Mouse (Mus musculus) liver, embryonic 12.5 days (tissue): ENCODE results near the gene Slc12a8. TPM values are rescaled to one million over a fixed set of nuclear protein-coding genes. Genes with fewer than 3 reads are reported as not detected.

ENCODE experiments used
- ATAC-seq: fragments of 200-750 bp; cut with Nextera tagmentation; 2 replicates; pipeline ENCODE4 v1.8.0; 2017; ENCODE audit warnings: moderate number of reproducible peaks, mild to moderate bottlenecking, moderate library complexity
- H3K27ac ChIP-seq: fragments of 300-500 bp; sonication (generic); 2 replicates; pipeline ENCODE4 v1.5.1; 2016; ENCODE audit warnings: mild to moderate bottlenecking
- H3K27me3 ChIP-seq: fragments of 300-500 bp; sonication (generic); replicated peaks from 2 replicates; pipeline ENCODE4 v1.6.1; 2016; ENCODE audit warnings: mild to moderate bottlenecking, moderate library complexity
- H3K36me3 ChIP-seq: fragments of 300-500 bp; sonication (generic); 2 replicates; pipeline ENCODE4 v1.6.1; 2016; ENCODE audit warnings: mild to moderate bottlenecking, moderate library complexity
- H3K4me1 ChIP-seq: fragments of 300-500 bp; sonication (generic); 2 replicates; pipeline ENCODE4 v1.6.1; 2016
- H3K4me2 ChIP-seq: fragments of 300-500 bp; sonication (generic); 2 replicates; pipeline ENCODE4 v1.6.1; 2016; ENCODE audit warnings: mild to moderate bottlenecking, moderate library complexity
- H3K4me3 ChIP-seq: fragments of 300-500 bp; sonication (generic); 2 replicates; pipeline ENCODE4 v1.5.1; 2016; ENCODE audit warnings: mild to moderate bottlenecking, moderate library complexity
- H3K9ac ChIP-seq: fragments of 300-500 bp; sonication (generic); 2 replicates; pipeline ENCODE4 v1.6.1; 2016; ENCODE audit warnings: mild to moderate bottlenecking, moderate library complexity
- H3K9me3 ChIP-seq: fragments of 300-500 bp; sonication (generic); replicated peaks from 2 replicates; pipeline ENCODE4 v1.6.1; 2016; ENCODE audit warnings: mild to moderate bottlenecking, moderate library complexity
- WGBS: fragments of 180-500 bp; shearing (Covaris S2); methylation state at CpG from one replicate; pipeline ENCODE4 v1.1.7; 2016; ENCODE audit not compliant: insufficient replicate concordance; 5-methylcytosine and 5-hydroxymethylcytosine counted together
- polyA plus RNA-seq: library from polyadenylated mRNA; unstranded; fragments of >200 nt; fragmentation: Nextera tagmentation; extraction: Ambion mirVana; gene quantifications from 2 replicates; pipeline ENCODE4 v1.2.1, GENCODE M21; 2016

Gene Slc12a8
- polyA plus RNA-seq, 1 experiment from 2014 or later: 0.08 TPM

- peaks cover 20% of the 10 kb centered on the region for H3K27me3 ChIP-seq
- no peak overlapping the region for H3K4me2 ChIP-seq
- H3K4me3 ChIP-seq: no peak overlapping the region
- no peak overlapping the region for H3K27ac ChIP-seq
- no peak overlapping the region for H3K9ac ChIP-seq
- WGBS: 79% methylated on average over 3 of the region's 3 CpGs
- H3K4me1 ChIP-seq: peaks cover 36% of the 10 kb centered on the region
- H3K9me3 ChIP-seq: no peaks in the 10 kb centered on the region
- ATAC-seq: no peak
- no peaks in the 10 kb centered on the region for H3K36me3 ChIP-seq
Measured at GRCm38 (mm10) chr16:33682651-33683050, 165.5 kb downstream of the Slc12a8 start.

GRCm38 (mm10) chr16:33683206-33684161 is 166.4 kb downstream of the Slc12a8 start:
- peak overlapping the region; percentile 80 for H3K4me3 ChIP-seq
- peaks cover 39% of the 10 kb centered on the region for H3K4me1 ChIP-seq
- 0 out of 2 replicates have a peak, but pooled peaks have one; percentile 22 for ATAC-seq
- H3K27me3 ChIP-seq: peaks cover 15% of the 10 kb centered on the region; the same call in 1 of the 2 replicates
- H3K36me3 ChIP-seq: 0 out of 2 replicates have a peak, but pooled peaks cover 2% of the 10 kb centered on the region
- 53% methylated on average over 13 of the region's 13 CpGs for WGBS
- peak overlapping the region; percentile 100 for H3K4me2 ChIP-seq
- H3K27ac ChIP-seq: peak overlapping the region; percentile 75; the same call in 1 of the 2 replicates
- H3K9ac ChIP-seq: peak overlapping the region; percentile 90
- H3K9me3 ChIP-seq: no peaks in the 10 kb centered on the region

GRCm38 (mm10) chr16:33684162-33684702 is 167.1 kb downstream of the Slc12a8 start, which contains the start of gene Heg1:
Heg1 (plus strand) TSS chr16:33684370.
- H3K4me1 ChIP-seq: peaks cover 39% of the 10 kb centered on the region
- H3K9ac ChIP-seq: peak within 1 kb of the TSS; percentile 90
- WGBS: under 1% methylated on average over 56 of the region's 57 CpGs
- H3K4me3 ChIP-seq: peak within 1 kb of the TSS; percentile 80
- ATAC-seq: peak; percentile 84
- H3K36me3 ChIP-seq: 0 out of 2 replicates have a peak, but pooled peaks cover 4% of the 10 kb centered on the region
- H3K4me2 ChIP-seq: peak within 1 kb of the TSS; percentile 100
- H3K27ac ChIP-seq: peak within 1 kb of the TSS; percentile 75
- H3K27me3 ChIP-seq: peaks cover 12% of the 10 kb centered on the region; the same call in 1 of the 2 replicates
- no peaks in the 10 kb centered on the region for H3K9me3 ChIP-seq

- Histone ChIP-seq H3K4me3 (peak overlapping the region; percentile 80), H3K27me3 (peaks cover 4% of the 10 kb centered on the region; the same call in 1 of the 2 replicates), H3K9ac (peak overlapping the region; percentile 90), H3K36me3 (0 out of 2 replicates have a peak, but pooled peaks cover 6% of the 10 kb centered on the region), H3K27ac (peak overlapping the region; percentile 75), H3K4me2 (peak overlapping the region; percentile 100), H3K9me3 (no peaks in the 10 kb centered on the region), H3K4me1 (peaks cover 44% of the 10 kb centered on the region)
- ATAC-seq: peak; percentile 46; the same call in 1 of the 2 replicates
- 3% methylated on average over 30 of the region's 46 CpGs for WGBS
Measured at GRCm38 (mm10) chr16:33684703-33685701, 167.9 kb downstream of the Slc12a8 start.

GRCm38 (mm10) chr16:33686056-33686455 is 168.9 kb downstream of the Slc12a8 start:
- peak overlapping the region; percentile 100 for H3K4me2 ChIP-seq
- H3K36me3 ChIP-seq: 0 out of 2 replicates have a peak, but pooled peaks cover 6% of the 10 kb centered on the region
- no peak for ATAC-seq
- 64% methylated on average over 1 of the region's 1 CpGs for WGBS
- H3K4me1 ChIP-seq: peaks cover 54% of the 10 kb centered on the region
- H3K9ac ChIP-seq: no peak overlapping the region
- H3K4me3 ChIP-seq: no peak overlapping the region
- H3K27ac ChIP-seq: no peak overlapping the region; the same call in 1 of the 2 replicates
- no peaks in the 10 kb centered on the region for H3K9me3 ChIP-seq
- no peaks in the 10 kb centered on the region for H3K27me3 ChIP-seq

- peak overlapping the region; percentile 100 for H3K4me2 ChIP-seq
- no peaks in the 10 kb centered on the region for H3K9me3 ChIP-seq
- H3K27ac ChIP-seq: 0 out of 2 replicates have a peak overlapping the region, but pooled peaks have one; percentile 26
- H3K4me3 ChIP-seq: no peak overlapping the region
- no peak overlapping the region for H3K9ac ChIP-seq
- 45% methylated on average over 3 of the region's 3 CpGs for WGBS
- no peaks in the 10 kb centered on the region for H3K27me3 ChIP-seq
- H3K36me3 ChIP-seq: 0 out of 2 replicates have a peak, but pooled peaks cover 6% of the 10 kb centered on the region
- ATAC-seq: no peak
- peaks cover 65% of the 10 kb centered on the region for H3K4me1 ChIP-seq
Measured at GRCm38 (mm10) chr16:33687724-33688123, 170.6 kb downstream of the Slc12a8 start.

- Histone ChIP-seq H3K4me2 (no peak overlapping the region), H3K4me1 (peaks cover 54% of the 10 kb centered on the region), H3K9ac (no peak overlapping the region), H3K27ac (no peak overlapping the region), H3K4me3 (no peak overlapping the region), H3K27me3 (no peaks in the 10 kb centered on the region), H3K36me3 (0 out of 2 replicates have a peak, but pooled peaks cover 9% of the 10 kb centered on the region), H3K9me3 (no peaks in the 10 kb centered on the region)
- 54% methylated on average over 6 of the region's 6 CpGs for WGBS
- ATAC-seq: no peak
Measured at GRCm38 (mm10) chr16:33690975-33691747, 174.0 kb downstream of the Slc12a8 start.

GRCm38 (mm10) chr16:33693553-33693952 is 176.4 kb downstream of the Slc12a8 start:
- Histone ChIP-seq H3K9ac (no peak overlapping the region), H3K4me1 (peaks cover 59% of the 10 kb centered on the region), H3K9me3 (no peaks in the 10 kb centered on the region), H3K4me2 (no peak overlapping the region), H3K27me3 (no peaks in the 10 kb centered on the region), H3K4me3 (no peak overlapping the region), H3K27ac (no peak overlapping the region), H3K36me3 (0 out of 2 replicates have a peak, but pooled peaks cover 6% of the 10 kb centered on the region)
- ATAC-seq: no peak
- 82% methylated on average over 1 of the region's 1 CpGs for WGBS

- Histone ChIP-seq H3K27me3 (no peaks in the 10 kb centered on the region), H3K4me1 (peaks cover 37% of the 10 kb centered on the region), H3K36me3 (0 out of 2 replicates have a peak, but pooled peaks cover 3% of the 10 kb centered on the region), H3K9me3 (no peaks in the 10 kb centered on the region), H3K4me2 (no peak overlapping the region), H3K27ac (no peak overlapping the region), H3K4me3 (no peak overlapping the region), H3K9ac (no peak overlapping the region)
- WGBS: 63% methylated on average over 13 of the region's 13 CpGs
- no peak for ATAC-seq
Measured at GRCm38 (mm10) chr16:33696811-33697575, 179.9 kb downstream of the Slc12a8 start.
